Mouse (Mus musculus): ENCODE measurements at regions not wholly inside any gene's neighbourhood (a gene's known extent, or its start where the extent isn't known, plus 50 kb on each side); places are given as distances from the start of the nearest gene placed in this dataset.
A peak's percentile ranks its signal among the peaks of the same experiment; 100 is the strongest.
"Not testable (repeated sequence)": the region's sequence is repeated elsewhere in the genome, so short reads cannot be mapped to it uniquely, and the experiment has no call there.

- Histone ChIP-seq H3K27me3 (replicated peaks) (no peaks in the 10 kb centered on the region), H3K27ac (no peak overlapping the region), H3K9me3 (no peaks in the 10 kb centered on the region), H3K4me3 (replicated peaks) (no peak overlapping the region), H3K4me2 (no peak overlapping the region), H3K36me3 (no peaks in the 10 kb centered on the region), H3K9ac (no peak overlapping the region), H3K4me1 (no peaks in the 10 kb centered on the region)
- ATAC-seq (ENCODE audit: insufficient read depth, low FRiP score, low read depth), result no peak
Observed at GRCm38 (mm10) chr1:7671566-7671965, 2863.9 kb downstream of the Gm37988 start.

GRCm38 (mm10) chr1:7709206-7709605 is 2901.5 kb downstream of the Gm37988 start:
- not testable (repeated sequence) for H3K27ac ChIP-seq; H3K9me3 ChIP-seq; ATAC-seq (ENCODE audit: insufficient read depth, low FRiP score, low read depth); H3K4me2 ChIP-seq; H3K27me3 ChIP-seq (replicated peaks); H3K36me3 ChIP-seq; H3K4me3 ChIP-seq (replicated peaks); H3K4me1 ChIP-seq; H3K9ac ChIP-seq
- WGBS, result 89% methylated on average over 6 of the region's 6 CpGs

- no peak for ATAC-seq (ENCODE audit: insufficient read depth, low FRiP score, low read depth)
- Histone ChIP-seq H3K9ac (no peak overlapping the region), H3K4me1 (no peaks in the 10 kb centered on the region), H3K4me3 (replicated peaks) (no peak overlapping the region), H3K4me2 (no peak overlapping the region), H3K27me3 (replicated peaks) (no peaks in the 10 kb centered on the region), H3K36me3 (no peaks in the 10 kb centered on the region), H3K27ac (no peak overlapping the region), H3K9me3 (no peaks in the 10 kb centered on the region)
- 63% methylated on average over 1 of the region's 1 CpGs for WGBS
Observed at GRCm38 (mm10) chr1:7732725-7733124, 2925.0 kb downstream of the Gm37988 start.

GRCm38 (mm10) chr1:7737331-7737730 is 2929.6 kb downstream of the Gm37988 start:
- no peaks in the 10 kb centered on the region for H3K4me1 ChIP-seq
- no peak for ATAC-seq (ENCODE audit: insufficient read depth, low FRiP score, low read depth)
- 83% methylated on average over 4 of the region's 4 CpGs for WGBS

GRCm38 (mm10) chr1:7745887-7746286 is 2938.2 kb downstream of the Gm37988 start:
- no peak overlapping the region for H3K4me2 ChIP-seq
- 63% methylated on average over 5 of the region's 5 CpGs for WGBS
- no peaks in the 10 kb centered on the region for H3K27me3 ChIP-seq (replicated peaks)
- no peaks in the 10 kb centered on the region for H3K9me3 ChIP-seq
- no peak for ATAC-seq (ENCODE audit: insufficient read depth, low FRiP score, low read depth)
- no peak overlapping the region for H3K4me3 ChIP-seq (replicated peaks)
- no peak overlapping the region for H3K27ac ChIP-seq
- no peaks in the 10 kb centered on the region for H3K36me3 ChIP-seq
- no peak overlapping the region for H3K9ac ChIP-seq
- no peaks in the 10 kb centered on the region for H3K4me1 ChIP-seq

More at GRCm38 (mm10) chr1:7737331-7737730, 2929.6 kb downstream of the Gm37988 start:
- H3K27me3 ChIP-seq (replicated peaks), result no peaks in the 10 kb centered on the region
- no peak overlapping the region for H3K4me2 ChIP-seq
- no peak overlapping the region for H3K4me3 ChIP-seq (replicated peaks)
- H3K9ac ChIP-seq, result no peak overlapping the region
- H3K27ac ChIP-seq, result no peak overlapping the region
- H3K9me3 ChIP-seq, result no peaks in the 10 kb centered on the region
- no peaks in the 10 kb centered on the region for H3K36me3 ChIP-seq

GRCm38 (mm10) chr1:7776720-7777119 is 2969.0 kb downstream of the Gm37988 start:
- 23% methylated on average over 1 of the region's 1 CpGs for WGBS
- no peak for ATAC-seq (ENCODE audit: insufficient read depth, low FRiP score, low read depth)
- Histone ChIP-seq H3K27ac (no peak overlapping the region), H3K27me3 (replicated peaks) (no peaks in the 10 kb centered on the region), H3K4me1 (0 out of 2 replicates have a peak, but pooled peaks cover 5% of the 10 kb centered on the region), H3K9me3 (no peaks in the 10 kb centered on the region), H3K36me3 (no peaks in the 10 kb centered on the region), H3K9ac (no peak overlapping the region), H3K4me3 (replicated peaks) (no peak overlapping the region), H3K4me2 (no peak overlapping the region)

- Histone ChIP-seq H3K27me3 (replicated peaks) (no peaks in the 10 kb centered on the region), H3K9ac (no peak overlapping the region), H3K27ac (no peak overlapping the region), H3K4me3 (replicated peaks) (no peak overlapping the region), H3K4me1 (0 out of 2 replicates have a peak, but pooled peaks cover 5% of the 10 kb centered on the region), H3K9me3 (no peaks in the 10 kb centered on the region), H3K4me2 (peak overlapping the region; percentile 29; the same call in 1 of the 2 replicates), H3K36me3 (no peaks in the 10 kb centered on the region)
- WGBS, result 6% methylated on average over 11 of the region's 11 CpGs
- ATAC-seq (ENCODE audit: insufficient read depth, low FRiP score, low read depth), result peak; percentile 93
Observed at GRCm38 (mm10) chr1:7777191-7778044, 2969.7 kb downstream of the Gm37988 start.

GRCm38 (mm10) chr1:7778045-7778565 is 2970.4 kb downstream of the Gm37988 start:
- H3K9me3 ChIP-seq, result not testable (repeated sequence)

GRCm38 (mm10) chr1:7778657-7779056 is 2971.0 kb downstream of the Gm37988 start:
- Histone ChIP-seq H3K27ac (no peak overlapping the region), H3K4me1 (0 out of 2 replicates have a peak, but pooled peaks cover 5% of the 10 kb centered on the region), H3K9ac (no peak overlapping the region), H3K36me3 (no peaks in the 10 kb centered on the region), H3K27me3 (replicated peaks) (no peaks in the 10 kb centered on the region), H3K9me3 (no peaks in the 10 kb centered on the region), H3K4me2 (no peak overlapping the region), H3K4me3 (replicated peaks) (no peak overlapping the region)
- ATAC-seq (ENCODE audit: insufficient read depth, low FRiP score, low read depth), result no peak
- 41% methylated on average over 2 of the region's 2 CpGs for WGBS

More at GRCm38 (mm10) chr1:7778045-7778565, 2970.4 kb downstream of the Gm37988 start:
- not testable (repeated sequence) for H3K4me1 ChIP-seq; H3K27me3 ChIP-seq (replicated peaks); H3K36me3 ChIP-seq; H3K4me3 ChIP-seq (replicated peaks); H3K4me2 ChIP-seq; ATAC-seq (ENCODE audit: insufficient read depth, low FRiP score, low read depth); H3K9ac ChIP-seq; H3K27ac ChIP-seq
- WGBS, result 13% methylated on average over 5 of the region's 5 CpGs

- Histone ChIP-seq H3K27ac (no peak overlapping the region), H3K4me1 (no peaks in the 10 kb centered on the region), H3K36me3 (no peaks in the 10 kb centered on the region), H3K4me2 (no peak overlapping the region), H3K9ac (no peak overlapping the region), H3K27me3 (replicated peaks) (no peaks in the 10 kb centered on the region), H3K9me3 (no peaks in the 10 kb centered on the region), H3K4me3 (replicated peaks) (no peak overlapping the region)
- WGBS, result 95% methylated on average over 2 of the region's 2 CpGs
- ATAC-seq (ENCODE audit: insufficient read depth, low FRiP score, low read depth), result no peak
Observed at GRCm38 (mm10) chr1:7823969-7824368, 3016.3 kb downstream of the Gm37988 start.
